Mouse (Mus musculus) left cerebral cortex, adult 8-10 months (tissue): ENCODE measurements at regions not wholly inside any gene's neighbourhood (a gene's known extent, or its start where the extent isn't known, plus 50 kb on each side); places are given as distances from the start of the nearest gene placed in this dataset.

Experiments used
- DNase-seq, 2 experiments: peaks; one replicate each; pipeline ENCODE4 v3.0.0; 2022; ENCODE audit warnings: low spot score in 2 of 2

DNA sequence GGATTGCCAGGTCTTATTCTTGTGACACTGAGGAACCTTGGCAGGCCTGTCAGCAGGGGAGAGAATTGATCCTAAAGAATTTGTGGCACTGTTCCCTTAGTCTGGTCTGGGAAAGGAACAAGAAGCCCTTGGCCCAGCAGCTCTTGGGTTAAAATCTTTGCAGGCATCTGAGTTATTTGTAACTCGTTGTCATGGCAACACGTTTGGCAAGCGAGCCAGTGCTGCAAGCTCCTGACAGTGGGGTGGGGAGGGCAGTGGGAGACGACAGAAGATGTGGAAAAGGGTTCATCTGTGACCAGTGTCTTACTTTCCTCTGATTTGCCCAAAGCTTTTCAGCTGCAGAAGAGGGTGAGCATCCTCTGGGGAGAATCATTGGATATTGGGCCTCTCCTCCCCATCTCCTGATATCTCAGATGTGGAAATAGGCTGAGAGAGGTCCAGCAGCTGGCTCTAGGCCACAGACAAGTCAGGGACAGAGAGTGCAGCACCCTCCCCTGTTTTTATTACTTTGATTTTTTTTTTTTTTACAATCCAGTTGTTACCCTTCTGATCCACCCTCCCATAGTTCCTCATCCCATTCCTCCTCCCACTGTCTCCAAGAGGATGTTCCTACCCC lies 92.4 kb upstream of the Huwe1 start:
- peak; percentile 12 to 65 for DNase-seq
